Mouse (Mus musculus): ENCODE measurements around the gene Rabgap1l.
"Not testable (repeated sequence)": the region's sequence is repeated elsewhere in the genome, so short reads cannot be mapped to it uniquely, and the experiment has no call there.

Gene Rabgap1l

DNA sequence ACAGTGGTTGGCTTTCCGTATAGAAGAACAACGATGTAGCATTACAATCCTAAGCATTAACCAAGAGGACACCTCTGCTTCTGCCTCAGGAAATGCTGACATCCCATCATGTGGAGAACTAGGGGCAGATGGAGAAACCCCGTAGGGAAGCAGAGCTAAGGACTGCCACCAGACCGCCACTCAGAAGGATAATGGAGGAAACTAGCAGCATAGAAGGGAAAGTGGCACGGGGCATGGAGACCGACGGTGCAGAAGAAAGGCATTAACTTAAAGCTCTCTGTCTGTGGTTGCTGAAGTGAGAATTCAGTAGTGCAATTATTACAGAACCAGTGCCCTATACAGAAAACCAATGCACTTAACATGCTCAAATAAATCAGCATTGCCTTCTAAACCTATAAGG, 308.0 kb downstream of the Rabgap1l start:
- peak in 1 of 2 experiments; percentile 11 for DNase-seq

DNA sequence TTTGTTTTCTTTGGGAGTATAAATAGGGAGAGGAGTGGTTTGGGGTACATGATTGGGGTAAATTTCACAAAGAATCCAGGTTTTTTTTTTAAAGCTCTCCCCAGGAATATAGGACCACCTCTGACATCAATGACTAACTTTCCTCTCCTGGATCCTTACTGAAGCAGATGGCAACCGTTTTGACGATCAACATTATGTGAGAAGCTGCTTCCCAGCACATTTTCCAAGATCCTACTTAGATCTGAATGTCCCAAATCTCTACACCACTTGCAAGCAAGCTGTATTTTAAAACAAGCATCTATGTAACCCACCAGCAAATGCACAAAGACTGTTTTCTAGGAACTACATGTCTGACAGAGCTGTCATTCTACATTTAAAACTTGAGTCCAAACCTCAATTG, 311.4 kb downstream of the Rabgap1l start:
- DNase-seq: no peak

DNA sequence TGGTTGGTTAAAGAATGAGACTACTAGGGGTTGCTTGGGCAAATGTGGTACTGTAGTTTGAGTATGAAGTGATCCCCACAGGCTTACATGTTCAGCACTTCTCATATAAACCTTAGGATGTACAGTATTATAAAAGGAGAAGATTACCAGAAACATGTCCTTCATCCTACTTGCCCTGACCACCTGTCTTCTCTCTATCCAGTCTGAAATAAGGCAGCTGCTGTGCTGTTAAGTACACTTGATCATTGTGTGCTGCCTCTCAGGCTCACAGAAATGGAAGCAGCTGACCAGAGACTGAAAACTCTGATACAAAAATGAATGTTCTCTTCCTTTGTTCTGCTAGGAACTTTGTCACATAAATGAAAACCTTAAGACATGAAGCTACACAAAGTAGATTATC, 325.6 kb downstream of the Rabgap1l start:
- no peak for DNase-seq

DNA sequence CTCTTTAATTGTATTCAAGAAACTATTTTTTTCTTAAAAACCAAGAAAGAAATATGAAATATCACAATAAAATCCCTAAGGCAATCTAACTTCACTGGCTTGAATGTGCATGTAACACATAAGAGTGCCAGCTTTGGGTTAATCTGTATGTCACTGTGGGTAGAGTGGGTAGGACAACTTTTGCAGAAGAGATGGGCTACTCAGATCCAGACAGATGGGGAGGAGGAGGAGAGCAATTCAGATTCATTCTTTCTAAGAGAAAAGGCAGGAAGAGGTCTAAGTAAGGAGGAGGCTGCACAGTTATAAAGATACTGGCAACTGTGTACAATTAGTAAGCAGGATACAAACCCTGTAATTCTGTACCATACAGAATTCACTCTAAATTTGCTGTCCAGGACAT, 327.8 kb downstream of the Rabgap1l start:
- DNase-seq: no peak

DNA sequence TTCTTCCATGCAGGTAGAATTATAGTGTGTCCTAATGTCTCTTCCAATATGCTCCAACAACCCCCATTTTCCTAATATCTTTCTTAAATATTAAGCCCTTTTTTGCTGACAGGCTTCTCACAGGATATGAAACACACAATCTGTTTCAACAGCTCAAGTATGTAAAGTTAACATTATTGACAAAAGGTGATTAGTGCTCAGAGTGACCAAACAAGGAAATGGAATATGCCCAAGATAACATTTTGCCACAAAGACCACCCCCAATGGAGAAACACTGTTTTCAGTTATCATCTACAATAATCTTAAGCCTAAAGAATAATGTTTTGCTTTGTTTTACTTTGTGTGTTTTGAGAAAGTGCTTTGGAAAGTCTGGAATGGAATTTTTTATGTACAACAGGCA, 328.9 kb downstream of the Rabgap1l start:
- DNase-seq: no peak

DNA sequence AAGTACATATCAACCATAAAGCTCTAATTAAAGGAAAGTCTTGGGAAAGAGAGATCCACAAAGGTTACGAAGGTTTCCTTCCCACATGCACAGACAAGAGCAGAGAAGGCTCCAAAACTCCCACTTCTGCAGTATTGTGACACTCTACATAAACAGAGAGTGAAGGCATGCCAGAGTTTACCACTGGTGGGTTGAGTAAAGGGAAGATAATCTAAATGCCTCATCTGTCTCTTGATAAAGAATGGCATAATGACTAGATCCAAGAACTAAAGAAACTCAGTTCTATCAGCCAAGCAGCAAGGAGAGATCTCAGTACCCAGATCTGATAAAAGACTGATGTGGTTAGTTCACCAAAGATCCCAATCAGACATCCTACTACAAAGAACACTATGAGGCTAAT, 332.7 kb downstream of the Rabgap1l start:
- no peak for DNase-seq

DNA sequence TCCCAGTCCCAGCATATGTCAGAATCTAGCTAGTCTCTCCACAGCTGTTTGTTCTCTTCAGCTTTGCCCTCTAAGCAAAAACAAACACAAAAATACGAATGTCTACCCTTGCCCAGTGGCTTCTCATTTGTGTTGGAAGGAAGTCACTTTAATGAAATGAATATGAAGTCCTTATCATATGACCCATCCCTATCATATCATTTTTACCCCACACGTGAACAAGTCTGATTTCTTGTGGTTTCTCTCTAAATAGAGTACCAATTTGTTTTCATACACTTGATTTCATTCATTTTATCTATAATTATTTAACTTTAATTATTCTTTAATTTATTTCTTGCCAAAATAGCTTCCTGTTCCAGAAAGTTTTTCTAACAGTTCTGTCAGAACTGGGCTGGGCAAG, 341.3 kb downstream of the Rabgap1l start:
- DNase-seq: no peak

DNA sequence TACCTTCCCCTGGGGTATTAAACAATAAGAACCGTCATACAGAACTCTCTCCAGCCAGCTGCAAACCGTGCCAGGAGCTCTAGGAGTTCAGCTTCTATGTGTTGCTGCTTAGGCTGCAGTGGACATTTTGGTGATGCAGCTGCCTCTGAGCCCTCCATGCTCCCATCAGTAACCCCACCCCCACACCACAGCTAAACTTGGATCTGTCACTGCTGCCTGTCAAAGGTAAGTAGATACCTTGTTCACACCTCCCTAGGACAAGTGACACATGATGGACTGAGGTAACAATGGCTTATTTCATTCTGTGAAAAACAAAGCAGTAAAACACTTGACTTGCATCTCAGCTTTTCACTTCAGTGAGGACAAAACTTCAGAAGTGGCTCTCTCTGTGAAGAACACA, 344.3 kb downstream of the Rabgap1l start:
- no peak for DNase-seq

DNA sequence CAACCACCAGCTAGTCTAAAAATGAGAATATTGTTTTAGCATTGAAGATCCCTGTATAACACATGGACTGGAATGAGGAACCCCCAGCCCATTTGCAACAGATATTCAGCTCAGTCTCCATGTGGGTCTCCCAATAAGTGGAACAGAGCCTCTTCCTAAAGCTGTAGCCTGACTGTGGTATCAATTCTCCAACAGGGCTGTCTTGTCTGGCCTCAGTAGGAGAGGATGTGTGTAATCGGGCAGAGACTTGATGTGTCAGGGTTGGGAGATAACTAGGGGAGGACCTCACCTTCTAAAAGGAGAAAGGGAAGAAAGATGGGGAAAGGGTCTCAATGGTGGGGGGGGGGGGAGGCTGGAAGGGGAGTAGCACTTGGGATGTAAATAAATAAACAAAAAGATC, 346.2 kb downstream of the Rabgap1l start:
- no peak for DNase-seq

DNA sequence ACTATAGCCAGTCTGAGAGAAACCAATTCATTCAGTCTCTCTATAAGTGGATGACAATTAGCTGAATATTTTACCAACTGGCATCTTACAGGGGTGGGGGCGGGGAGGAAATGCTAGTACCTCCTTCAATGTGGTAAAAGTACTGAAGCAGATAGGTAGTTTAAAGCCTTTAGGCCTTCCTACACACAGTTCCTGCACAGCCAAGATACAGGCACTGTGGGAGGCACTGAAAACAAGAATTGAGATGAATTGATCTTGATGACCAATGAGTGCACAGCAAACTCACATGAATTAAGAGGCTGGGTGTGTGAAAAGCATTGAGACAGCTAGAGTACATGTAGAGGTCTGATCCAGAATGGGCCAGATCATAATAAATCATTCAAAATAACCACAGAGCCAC, 349.5 kb downstream of the Rabgap1l start:
- no peak for DNase-seq

DNA sequence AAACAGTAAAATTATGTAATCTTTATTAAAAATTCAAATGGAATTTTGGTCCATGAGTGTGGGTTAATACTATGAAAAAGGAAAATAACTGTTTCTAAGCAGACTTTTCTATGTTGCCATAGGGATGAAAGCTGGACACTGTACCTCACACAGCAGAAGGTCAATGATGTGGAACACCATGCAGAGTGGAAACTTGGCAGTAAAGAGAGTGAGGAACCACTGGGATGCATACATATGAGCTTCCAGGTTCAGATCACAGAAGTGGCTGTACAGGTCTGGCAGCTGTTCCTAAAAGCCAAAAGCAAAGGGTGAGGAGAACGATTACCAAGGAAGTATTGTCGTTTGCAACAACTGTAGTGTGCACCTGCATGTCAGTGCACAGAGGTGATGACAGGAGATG, 351.3 kb downstream of the Rabgap1l start:
- no peak for DNase-seq

DNA sequence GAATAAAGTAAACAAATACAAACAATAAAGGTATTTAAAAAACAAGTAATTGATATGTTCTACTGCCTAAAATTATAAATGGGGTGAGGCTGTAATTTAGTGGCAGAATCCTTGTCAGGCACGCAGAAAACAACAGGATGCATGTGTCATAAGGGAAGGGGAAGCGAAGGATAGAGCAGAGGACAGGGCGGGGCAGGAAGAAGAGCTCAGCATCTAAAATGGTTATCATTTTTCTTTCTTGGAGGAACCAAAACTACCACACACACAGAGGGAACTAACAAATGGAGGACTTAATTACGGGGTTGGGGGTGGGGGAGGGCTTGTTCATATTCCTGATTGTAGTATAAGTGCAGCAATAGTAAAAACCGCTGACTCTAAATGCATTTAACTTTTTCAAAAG, 351.9 kb downstream of the Rabgap1l start:
- DNase-seq: no peak

DNA sequence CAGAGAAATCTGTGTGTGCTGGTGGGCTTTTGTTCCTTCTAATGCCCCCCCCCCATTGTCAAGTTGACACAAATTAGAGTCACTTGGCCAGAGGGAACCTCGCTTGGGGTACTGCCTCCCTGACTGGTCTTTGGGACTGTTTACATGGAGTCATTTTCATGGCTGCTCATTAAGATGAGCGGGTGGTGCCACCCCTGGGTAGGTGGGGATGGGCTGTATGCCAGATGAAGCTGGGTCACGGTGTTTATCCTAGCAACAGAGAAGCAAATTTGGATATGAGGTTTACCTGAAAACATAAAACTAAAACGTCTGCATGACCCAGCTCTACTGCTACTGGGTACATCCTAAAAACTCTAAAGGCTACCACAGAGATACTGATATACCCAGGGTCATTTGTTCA, 354.2 kb downstream of the Rabgap1l start:
- no peak for DNase-seq

DNA sequence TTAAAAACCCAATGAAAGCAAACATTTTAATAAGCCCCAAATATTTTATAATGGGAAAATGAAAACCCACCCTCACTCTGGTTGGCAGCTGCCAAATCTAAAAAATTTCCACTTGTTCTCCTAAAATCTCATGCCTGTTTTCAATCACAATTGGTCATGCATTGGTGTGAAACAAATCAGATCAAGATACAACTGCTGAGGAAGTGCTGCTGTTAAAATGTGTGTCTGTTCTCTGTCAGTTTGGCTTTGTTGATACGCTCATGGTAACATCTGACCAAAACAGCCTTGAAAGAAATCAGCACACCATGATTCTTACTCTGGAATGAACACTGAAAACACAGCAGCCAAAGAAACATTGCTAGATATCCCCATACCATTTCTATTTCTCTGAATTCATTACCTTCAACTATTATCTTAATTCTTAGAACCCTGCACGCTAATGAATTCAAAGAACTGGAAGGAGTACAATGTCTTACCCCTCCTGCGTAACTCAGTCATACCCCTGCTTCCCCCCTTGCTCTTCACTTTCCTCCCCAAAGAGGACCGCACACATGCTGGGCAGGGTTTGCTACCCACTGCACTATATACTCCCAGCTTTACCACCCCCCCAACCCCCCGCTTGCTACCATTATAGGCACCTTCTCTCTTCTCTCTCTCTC, 375.7 kb downstream of the Rabgap1l start:
- DNase-seq: no peak

DNA sequence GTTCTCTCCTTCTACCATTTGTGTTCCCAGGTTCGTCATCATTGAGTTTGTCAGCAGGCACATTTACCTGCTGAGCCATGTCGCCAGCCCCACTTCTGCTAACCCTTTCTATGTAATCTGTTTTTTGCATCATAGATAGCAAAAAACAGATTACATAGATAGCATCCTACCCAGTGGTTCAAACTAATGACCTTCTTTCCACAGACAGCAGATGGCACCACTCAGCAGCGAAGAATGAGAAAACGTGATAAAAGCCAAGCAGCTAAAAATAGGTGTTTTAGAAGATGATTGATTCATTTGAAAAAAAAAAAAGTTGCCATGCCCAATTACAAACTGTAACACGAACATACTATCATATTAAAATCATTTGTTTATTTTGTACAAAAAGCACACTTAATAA, 382.2 kb downstream of the Rabgap1l start:
- DNase-seq: peak; percentile 63 to 69

DNA sequence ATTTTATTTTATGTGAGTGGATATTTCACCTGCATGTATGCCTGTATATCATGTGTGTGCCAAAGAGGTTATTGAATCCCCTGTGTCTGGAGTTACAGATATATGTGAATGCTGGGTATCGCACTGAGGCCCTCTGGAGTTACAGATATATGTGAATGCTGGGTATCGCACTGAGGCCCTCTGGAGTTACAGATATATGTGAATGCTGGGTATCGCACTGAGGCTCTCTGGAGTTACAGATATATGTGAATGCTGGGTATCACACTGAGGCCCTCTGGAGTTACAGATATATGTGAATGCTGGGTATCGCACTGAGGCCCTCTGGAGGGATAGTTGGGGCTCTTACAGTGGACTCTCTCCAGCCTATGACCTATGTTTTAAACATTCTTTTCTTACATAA, 383.3 kb downstream of the Rabgap1l start:
- not testable (repeated sequence) for DNase-seq

DNA sequence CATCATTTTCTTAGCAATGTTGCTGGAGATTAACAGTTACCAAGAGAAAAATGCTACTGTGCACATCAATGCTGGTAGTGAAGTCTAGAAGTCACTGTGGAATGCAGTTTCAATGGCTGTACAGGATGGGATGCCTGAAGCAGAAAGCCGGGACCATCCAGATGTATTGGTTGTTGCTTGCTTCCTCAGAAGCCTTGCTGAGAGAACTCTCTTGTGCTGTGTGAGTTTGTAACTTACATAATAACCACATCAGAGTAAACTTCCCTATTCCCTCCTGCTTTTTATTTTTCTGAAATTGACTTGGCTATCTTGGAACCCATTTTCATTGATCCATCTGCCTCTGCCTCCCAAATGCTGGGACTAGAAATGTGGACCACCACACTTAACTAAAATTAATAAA, 383.9 kb downstream of the Rabgap1l start:
- DNase-seq: no peak

DNA sequence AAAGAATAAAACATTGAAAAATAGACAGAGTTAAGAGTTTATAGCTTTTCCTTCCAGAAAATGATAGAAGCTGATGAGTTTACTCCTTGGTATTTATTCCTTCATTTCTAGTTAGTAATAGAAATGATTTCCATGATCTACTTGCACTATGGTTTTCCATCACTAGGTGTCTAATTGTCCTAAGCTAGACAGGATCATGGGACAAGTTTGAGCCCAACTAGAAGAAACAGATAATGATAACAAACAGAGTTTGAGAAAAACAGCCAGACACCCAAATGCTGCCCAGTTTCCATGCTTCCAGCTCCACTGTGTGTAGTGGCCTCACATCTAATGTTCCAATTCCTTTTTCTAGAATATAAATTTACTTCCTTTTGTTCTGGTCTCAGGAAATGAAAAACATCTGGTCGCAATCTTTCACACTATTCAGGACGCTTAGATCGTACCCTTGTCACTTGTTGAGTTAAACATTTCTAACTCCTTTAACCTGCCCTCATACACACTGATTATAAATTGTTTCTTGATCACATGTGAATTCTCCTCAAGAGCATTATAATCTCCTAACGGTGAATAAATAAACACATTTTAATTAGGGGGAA, 384.6 kb downstream of the Rabgap1l start:
- DNase-seq: no peak

DNA sequence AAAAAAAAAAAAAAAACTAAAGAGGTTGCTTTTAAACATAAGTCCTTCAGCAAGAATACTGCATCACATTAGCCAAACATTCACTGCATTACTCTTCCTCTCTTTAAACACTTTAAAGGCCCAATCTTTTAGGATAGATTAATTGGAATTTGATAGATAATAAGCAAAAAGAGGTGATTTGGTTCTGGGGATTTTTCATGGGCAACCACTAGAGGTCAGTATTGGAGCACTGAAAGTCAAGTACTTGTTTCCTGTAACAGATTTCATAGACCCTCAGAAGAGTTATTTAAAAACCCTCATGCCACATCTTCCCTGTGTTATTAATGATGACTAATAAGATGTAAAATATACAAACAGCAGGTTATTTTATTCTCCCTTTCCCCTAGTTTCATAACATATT, 393.6 kb downstream of the Rabgap1l start:
- DNase-seq: peak; percentile 64 to 67

DNA sequence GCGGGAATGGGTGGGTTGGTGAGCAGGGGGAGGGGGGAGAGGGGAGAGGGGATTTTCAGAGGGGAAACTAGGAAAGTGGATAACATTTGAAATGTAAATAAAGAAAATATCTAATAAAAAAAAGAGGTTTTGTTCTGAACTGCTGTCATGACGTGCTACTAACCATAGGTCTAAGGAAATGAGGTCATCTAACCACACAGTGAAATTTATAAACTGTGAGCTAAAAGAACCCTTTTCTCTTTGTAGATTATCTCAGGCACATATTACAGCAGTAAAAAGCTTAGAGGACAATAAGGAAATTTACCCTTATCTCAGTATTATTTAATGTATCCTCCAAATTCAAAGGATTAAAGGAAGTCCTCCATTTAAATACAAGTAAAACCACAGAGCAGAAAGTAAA, 396.0 kb downstream of the Rabgap1l start:
- no peak for DNase-seq

DNA sequence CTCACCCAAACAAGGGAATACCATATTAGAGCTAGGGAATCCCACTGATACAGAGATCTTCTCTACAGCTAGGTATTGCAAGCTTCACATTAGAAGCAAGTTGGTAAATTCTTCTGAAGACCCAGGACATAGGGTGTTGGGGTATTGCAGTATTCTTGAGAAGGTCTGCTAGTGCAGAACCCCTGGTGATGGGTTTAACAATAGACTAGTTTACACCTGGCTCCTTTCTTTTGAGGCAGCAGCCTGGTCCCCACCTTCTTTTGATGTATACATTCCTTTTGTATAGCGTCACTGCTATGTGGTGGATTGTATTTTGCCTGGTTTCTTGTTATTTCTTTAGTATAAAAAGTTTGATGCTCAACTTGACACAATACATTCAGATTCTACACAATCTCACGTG, 405.6 kb downstream of the Rabgap1l start:
- DNase-seq: no peak

DNA sequence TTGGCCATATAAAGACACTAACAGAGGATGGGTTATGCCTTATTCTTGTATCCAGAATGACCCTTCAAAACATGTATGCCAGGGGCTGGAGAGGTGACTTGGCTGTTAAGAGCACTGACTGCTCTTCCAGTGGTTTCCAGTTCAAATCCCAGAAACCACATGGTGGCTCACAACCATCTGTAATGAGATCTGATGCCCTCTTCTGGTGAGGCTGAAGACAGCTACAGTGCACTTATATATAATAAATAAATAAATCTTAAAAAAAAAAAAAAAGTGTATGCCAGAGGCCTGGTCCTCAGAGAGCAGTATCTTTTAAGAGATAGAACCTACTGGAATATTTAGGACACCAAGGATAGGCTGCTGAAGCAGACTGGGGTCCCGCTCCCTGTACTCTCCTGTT, 414.6 kb downstream of the Rabgap1l start:
- DNase-seq: no peak

DNA sequence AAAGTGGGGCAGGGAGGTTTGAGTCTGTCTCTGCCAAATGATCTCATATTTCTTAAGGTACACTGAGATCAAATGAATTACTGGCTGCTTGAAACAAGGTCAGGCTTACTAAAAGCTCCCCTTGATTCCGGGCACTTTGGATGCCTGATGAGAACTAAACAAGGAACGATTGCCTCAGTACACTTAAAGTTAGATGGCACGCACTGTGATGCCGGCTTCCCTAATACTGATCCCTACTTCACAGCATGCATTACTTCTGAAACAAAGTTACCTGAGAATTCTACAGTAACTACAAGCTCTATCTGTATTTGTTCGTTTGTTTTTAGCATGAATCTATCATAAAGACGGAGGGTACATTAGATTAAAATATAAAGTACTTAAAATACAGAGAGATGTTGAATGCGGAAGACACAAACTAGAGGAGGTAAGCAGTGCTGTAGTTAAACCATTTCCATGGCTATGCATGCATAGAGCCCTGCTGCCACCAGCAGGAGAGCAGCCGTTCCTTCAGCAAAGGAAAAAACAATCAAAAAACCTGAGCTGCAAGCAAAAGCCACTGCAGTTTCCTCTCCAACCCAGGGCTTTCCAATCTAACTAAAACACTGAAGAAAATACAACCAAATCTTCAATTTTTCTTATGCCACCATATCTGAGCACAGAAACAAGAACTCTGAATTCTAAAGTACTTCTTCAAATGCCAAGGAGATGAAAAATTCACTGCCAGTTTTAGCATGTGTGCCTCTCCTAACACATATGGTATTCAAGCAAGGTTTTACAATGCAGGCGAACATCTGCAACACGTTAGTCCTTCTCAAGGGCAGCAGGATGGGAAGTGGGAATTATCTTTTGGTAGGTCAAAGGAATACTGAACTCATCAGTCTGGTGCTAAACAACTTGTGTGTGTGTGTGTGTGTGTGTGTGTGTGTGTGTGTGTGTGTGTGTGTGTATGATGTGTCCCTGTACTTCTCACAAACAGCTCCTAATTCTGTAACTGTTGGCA, 415.4 kb downstream of the Rabgap1l start:
- peak; percentile 68 to 72 for DNase-seq

DNA sequence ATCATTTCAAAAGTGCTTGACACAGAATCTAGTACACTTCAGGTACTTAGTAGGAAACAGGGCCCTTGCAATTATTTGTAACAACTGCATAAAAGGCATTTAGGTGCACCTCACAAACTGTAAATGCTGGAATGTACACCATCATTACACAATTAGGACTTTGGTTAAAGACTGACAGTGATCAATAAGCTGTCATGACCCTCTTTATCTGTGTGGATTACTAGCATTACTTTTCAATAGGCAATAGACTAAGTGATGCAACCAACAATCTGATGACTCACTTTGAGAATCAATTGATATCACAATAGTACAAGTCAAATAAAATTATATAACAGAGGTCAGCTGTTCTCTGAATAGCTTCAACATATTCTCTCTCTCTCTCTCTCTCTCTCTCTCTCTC, 418.5 kb downstream of the Rabgap1l start:
- no peak for DNase-seq

All from cerebellum, postnatal 14 days (tissue).